Mouse (Mus musculus) limb, embryonic 13.5 days (tissue): ENCODE measurements at regions not wholly inside any gene's neighbourhood (a gene's known extent, or its start where the extent isn't known, plus 50 kb on each side); places are given as distances from the start of the nearest gene placed in this dataset.

ENCODE experiments used
- ATAC-seq: fragments of 200-750 bp; cut with Nextera tagmentation; 2 replicates; pipeline ENCODE4 v1.8.0; 2017; ENCODE audit warnings: low read depth, moderate number of reproducible peaks, moderate TSS enrichment; ENCODE audit not compliant: low FRiP score
- H3K27ac ChIP-seq: fragments of 300-500 bp; sonication (generic); 2 replicates; pipeline ENCODE4 v1.5.1; 2015; ENCODE audit warnings: inconsistent platforms, mild to moderate bottlenecking, moderate library complexity
- H3K27me3 ChIP-seq: fragments of 300-500 bp; sonication (generic); 2 replicates; pipeline ENCODE4 v1.6.1; 2015; ENCODE audit warnings: mild to moderate bottlenecking, inconsistent platforms
- H3K36me3 ChIP-seq: fragments of 300-500 bp; sonication (generic); 2 replicates; pipeline ENCODE4 v1.6.1; 2015; ENCODE audit warnings: inconsistent platforms, mild to moderate bottlenecking, moderate library complexity
- H3K4me1 ChIP-seq: fragments of 300-500 bp; sonication (generic); 2 replicates; pipeline ENCODE4 v1.6.1; 2015; ENCODE audit warnings: inconsistent platforms
- H3K4me2 ChIP-seq: fragments of 300-500 bp; sonication (generic); replicated peaks from 2 replicates; pipeline ENCODE4 v1.6.1; 2015; ENCODE audit warnings: inconsistent platforms, mild to moderate bottlenecking, moderate library complexity
- H3K4me3 ChIP-seq: fragments of 300-500 bp; sonication (generic); 2 replicates; pipeline ENCODE4 v1.5.1; 2015; ENCODE audit warnings: moderate library complexity, mild to moderate bottlenecking, inconsistent platforms
- H3K9ac ChIP-seq: fragments of 300-500 bp; sonication (generic); 2 replicates; pipeline ENCODE4 v1.6.1; 2015; ENCODE audit warnings: mild to moderate bottlenecking, inconsistent platforms
- H3K9me3 ChIP-seq: fragments of 300-500 bp; sonication (generic); 2 replicates; pipeline ENCODE4 v1.6.1; 2016; ENCODE audit warnings: inconsistent platforms
- WGBS: fragments of 180-500 bp; shearing (Covaris S2); methylation state at CpG from one replicate; pipeline ENCODE4 v1.1.7; 2015; 5-methylcytosine and 5-hydroxymethylcytosine counted together

DNA sequence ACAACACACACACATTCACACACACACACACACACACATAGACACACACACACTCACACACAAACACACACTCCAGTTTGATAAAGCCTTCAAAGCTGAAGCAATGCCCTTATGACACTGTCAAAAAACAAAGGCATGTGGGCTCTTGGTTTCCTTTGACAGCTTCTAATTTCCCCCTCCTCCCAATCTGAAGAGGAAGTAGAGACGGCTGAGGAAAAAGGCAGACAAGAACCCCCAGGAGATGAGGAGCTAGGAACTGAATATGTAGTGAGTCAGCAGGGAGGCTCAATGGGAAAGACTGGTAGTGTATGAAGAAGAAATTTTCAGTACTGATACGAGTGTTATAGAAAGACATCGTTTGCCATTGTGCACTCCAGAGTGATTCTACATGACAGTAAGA lies 130.4 kb upstream of the Cpeb2 start:
- Histone ChIP-seq H3K4me1 (0 out of 2 replicates have a peak, but pooled peaks cover 6% of the 10 kb centered on the region), H3K9me3 (no peaks in the 10 kb centered on the region), H3K4me3 (no peak overlapping the region), H3K4me2 (no peak overlapping the region), H3K27me3 (no peaks in the 10 kb centered on the region), H3K36me3 (no peaks in the 10 kb centered on the region), H3K9ac (no peak overlapping the region), H3K27ac (no peak overlapping the region)
- no peak for ATAC-seq
- WGBS, result 65% methylated on average over 3 of the region's 3 CpGs

DNA sequence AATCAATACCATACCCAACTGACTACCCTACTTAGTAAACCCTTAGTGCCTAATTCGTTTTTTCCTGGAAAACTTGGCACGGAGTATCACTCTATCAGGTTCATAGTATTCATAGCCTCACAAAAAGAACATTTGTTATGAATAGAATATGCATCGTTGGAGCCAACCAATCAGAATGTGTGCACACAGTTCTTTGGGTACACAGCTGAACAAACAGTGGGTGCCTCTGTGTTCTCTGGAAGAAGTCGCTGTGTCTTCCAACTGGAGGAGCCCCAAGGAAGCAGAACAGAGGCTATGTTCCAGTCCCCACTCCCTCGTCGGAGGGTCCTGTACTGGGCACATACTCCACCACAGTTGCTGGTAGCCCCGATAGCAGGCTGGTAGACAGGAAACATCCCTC lies 129.2 kb upstream of the Cpeb2 start:
- Histone ChIP-seq H3K27ac (no peak overlapping the region), H3K27me3 (no peaks in the 10 kb centered on the region), H3K36me3 (no peaks in the 10 kb centered on the region), H3K9me3 (no peaks in the 10 kb centered on the region), H3K4me3 (no peak overlapping the region), H3K4me2 (no peak overlapping the region), H3K4me1 (0 out of 2 replicates have a peak, but pooled peaks cover 6% of the 10 kb centered on the region), H3K9ac (no peak overlapping the region)
- no peak for ATAC-seq
- WGBS, result 94% methylated on average over 7 of the region's 7 CpGs

DNA sequence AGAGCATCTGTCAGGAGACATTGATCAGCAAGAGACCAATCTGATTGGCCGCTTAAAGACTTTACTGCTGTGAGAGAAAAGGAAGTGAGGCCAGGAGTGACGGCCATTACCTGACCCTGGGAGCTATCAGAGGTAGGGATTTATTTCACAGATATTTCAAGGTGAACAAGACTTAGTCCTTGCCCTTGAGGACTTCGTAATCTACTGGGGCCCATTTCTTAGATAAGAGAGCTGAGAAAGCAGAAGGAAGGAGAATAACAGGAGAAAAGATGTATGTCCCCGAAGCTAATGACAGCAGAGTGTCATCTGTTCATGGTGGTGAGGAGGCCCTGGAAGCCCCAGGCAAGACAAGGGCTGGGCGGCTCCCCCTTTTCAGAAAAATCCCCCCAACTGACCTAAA lies 127.4 kb upstream of the Cpeb2 start:
- H3K9ac ChIP-seq, result no peak overlapping the region
- no peaks in the 10 kb centered on the region for H3K36me3 ChIP-seq
- H3K4me1 ChIP-seq, result 0 out of 2 replicates have a peak, but pooled peaks cover 6% of the 10 kb centered on the region
- H3K9me3 ChIP-seq, result no peaks in the 10 kb centered on the region
- ATAC-seq, result no peak
- no peak overlapping the region for H3K4me2 ChIP-seq
- H3K4me3 ChIP-seq, result no peak overlapping the region
- no peak overlapping the region for H3K27ac ChIP-seq
- H3K27me3 ChIP-seq, result no peaks in the 10 kb centered on the region
- WGBS, result 67% methylated on average over 5 of the region's 5 CpGs

DNA sequence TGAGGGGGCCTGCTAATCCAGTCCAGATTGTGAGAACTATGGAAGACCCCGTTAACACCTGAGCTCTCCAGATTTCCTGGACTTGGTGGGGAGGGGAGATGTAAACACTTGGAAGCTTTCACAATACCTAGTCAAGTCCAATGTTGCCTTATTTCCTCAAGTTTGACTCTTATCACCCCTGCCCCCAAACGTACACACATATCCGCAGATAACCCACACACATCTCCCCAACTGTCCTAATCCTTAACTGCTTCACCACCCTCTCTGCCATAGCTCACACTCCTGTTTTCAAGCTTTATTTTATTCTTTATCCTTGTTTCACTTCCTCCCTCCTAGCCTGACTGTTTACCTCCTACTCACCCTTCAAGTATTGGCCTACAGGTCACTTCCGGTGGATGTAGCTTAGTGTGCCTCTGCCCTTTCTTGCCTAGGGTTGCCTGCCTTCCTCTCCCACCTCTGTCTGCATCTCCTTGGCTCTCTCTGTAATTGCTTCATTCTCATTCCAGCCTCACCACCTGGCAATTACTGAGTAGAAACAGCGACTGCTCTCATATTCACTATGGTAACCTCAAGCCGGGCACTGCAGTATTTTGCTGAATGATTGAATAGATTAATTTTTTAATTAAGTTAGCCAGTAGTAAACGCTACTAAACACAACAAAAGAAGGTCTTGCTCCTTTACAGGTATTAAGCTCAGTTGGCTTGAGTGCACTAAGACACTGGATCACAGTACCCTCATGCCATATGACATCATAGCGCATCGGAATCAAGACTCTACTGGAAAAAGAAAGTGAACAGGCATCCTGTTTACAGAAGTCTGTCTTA lies 125.3 kb upstream of the Cpeb2 start:
- H3K9me3 ChIP-seq, result no peaks in the 10 kb centered on the region
- no peak for ATAC-seq
- 73% methylated on average over 9 of the region's 9 CpGs for WGBS

DNA sequence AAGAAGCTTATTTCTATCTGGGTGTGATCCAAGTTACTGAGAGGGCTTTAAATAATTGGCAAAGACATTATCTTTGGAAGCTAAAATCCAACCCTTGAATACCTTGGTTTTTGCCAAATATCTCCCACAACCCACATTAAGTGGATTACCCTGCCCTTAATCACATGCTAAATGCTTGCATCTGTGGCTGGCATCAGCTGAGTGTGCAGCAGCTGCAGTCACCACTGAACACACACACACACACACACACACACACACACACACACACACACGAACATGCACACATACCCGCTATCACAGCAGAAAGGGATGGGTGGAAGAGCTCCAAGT lies 124.7 kb upstream of the Cpeb2 start:
- Histone ChIP-seq H3K4me1 (no peaks in the 10 kb centered on the region), H3K27me3 (no peaks in the 10 kb centered on the region), H3K27ac (no peak overlapping the region), H3K9me3 (no peaks in the 10 kb centered on the region), H3K9ac (no peak overlapping the region), H3K4me3 (no peak overlapping the region), H3K4me2 (no peak overlapping the region), H3K36me3 (no peaks in the 10 kb centered on the region)
- WGBS, result 78% methylated on average over 2 of the region's 2 CpGs
- no peak for ATAC-seq

More for the DNA sequence above, 125.3 kb upstream of the Cpeb2 start:
- Histone ChIP-seq H3K4me2 (no peak overlapping the region), H3K4me1 (0 out of 2 replicates have a peak, but pooled peaks cover under 1% of the 10 kb centered on the region), H3K36me3 (no peaks in the 10 kb centered on the region), H3K27me3 (no peaks in the 10 kb centered on the region), H3K9ac (no peak overlapping the region), H3K4me3 (no peak overlapping the region), H3K27ac (no peak overlapping the region)

DNA sequence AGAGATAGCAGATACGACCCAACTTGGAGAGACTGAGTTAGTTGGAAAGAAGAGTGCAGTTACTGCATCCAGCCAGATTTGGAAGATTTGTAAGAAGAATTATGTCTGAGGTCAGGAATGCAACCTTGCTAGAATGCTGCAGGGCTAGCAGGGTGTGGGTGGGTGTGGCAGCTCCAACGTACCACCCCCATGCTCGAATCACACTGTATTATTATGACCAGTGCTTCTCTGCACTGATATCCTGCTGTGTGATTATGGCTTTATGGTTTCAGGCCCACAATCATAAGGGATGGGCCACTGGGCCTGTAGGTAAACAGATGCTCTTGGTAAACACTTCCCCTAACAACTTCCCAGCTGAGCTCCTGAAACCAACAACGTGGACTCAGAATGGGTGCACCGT lies 122.8 kb upstream of the Cpeb2 start:
- WGBS, result 73% methylated on average over 5 of the region's 5 CpGs
- Histone ChIP-seq H3K27me3 (no peaks in the 10 kb centered on the region), H3K27ac (no peak overlapping the region), H3K4me2 (no peak overlapping the region), H3K9me3 (no peaks in the 10 kb centered on the region), H3K4me1 (no peaks in the 10 kb centered on the region), H3K9ac (no peak overlapping the region), H3K36me3 (no peaks in the 10 kb centered on the region), H3K4me3 (no peak overlapping the region)
- no peak for ATAC-seq

DNA sequence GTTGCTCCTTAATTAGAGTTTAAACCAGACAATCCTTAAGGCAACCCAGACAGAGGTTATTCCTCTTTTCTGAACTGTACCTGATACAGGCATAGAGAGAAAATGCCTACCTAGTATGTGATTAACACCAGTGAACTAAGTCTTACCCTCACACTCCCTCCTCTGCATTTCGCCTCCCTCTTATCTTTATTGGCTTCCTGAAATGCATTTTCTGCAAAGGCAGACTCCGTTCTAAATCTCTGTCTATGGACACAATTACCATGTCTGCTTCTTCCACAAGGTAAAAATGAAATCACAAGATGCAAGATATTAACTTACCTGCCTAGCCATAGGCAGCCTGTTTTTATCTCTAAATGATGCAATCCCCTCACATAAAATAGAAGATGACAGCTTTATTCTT lies 121.2 kb upstream of the Cpeb2 start:
- no peaks in the 10 kb centered on the region for H3K36me3 ChIP-seq
- H3K9ac ChIP-seq, result no peak overlapping the region
- H3K27ac ChIP-seq, result no peak overlapping the region
- H3K9me3 ChIP-seq, result no peaks in the 10 kb centered on the region
- no peak for ATAC-seq
- H3K4me1 ChIP-seq, result no peaks in the 10 kb centered on the region
- no peak overlapping the region for H3K4me3 ChIP-seq
- no peaks in the 10 kb centered on the region for H3K27me3 ChIP-seq
- WGBS, result 65% methylated on average over 2 of the region's 2 CpGs
- H3K4me2 ChIP-seq, result no peak overlapping the region

DNA sequence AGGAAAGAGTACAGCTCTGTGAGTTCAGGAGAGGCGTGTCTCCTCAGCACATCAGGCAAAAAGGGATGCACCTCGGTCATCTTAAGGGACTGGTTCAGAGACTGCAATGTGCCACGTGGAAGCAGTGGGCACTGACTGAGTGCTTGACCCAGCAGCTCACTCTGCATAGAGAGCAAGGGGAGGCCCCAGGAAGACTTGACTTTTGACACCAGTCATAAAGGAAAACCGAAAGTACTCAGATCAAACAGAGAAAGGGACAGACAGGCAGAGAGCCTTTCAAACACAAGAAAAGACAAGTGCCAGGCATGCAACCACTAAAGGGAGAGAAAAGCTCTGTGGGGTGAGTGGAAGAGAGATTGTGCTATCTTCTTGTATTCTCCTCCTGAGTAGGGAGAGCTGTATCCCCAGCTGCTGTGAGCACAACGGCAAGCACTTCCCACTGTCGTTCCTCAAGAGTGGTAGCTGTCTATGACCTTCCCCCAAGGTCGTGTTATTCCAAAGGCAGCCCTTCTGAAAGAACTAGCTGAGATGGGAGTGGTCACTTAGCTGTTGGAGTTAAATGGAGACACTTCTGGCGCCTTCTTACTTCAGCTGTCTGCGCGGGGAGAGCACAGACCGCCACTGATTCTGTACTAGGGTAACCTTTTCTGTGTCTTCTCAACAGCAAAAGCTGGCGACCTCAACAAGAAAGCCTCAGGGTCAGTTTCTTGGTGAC lies 119.4 kb upstream of the Cpeb2 start:
- ATAC-seq, result no peak
- Histone ChIP-seq H3K9ac (no peak overlapping the region), H3K27me3 (no peaks in the 10 kb centered on the region), H3K4me1 (no peaks in the 10 kb centered on the region), H3K27ac (no peak overlapping the region), H3K9me3 (no peaks in the 10 kb centered on the region), H3K36me3 (no peaks in the 10 kb centered on the region), H3K4me3 (no peak overlapping the region), H3K4me2 (no peak overlapping the region)
- WGBS, result 75% methylated on average over 12 of the region's 12 CpGs

DNA sequence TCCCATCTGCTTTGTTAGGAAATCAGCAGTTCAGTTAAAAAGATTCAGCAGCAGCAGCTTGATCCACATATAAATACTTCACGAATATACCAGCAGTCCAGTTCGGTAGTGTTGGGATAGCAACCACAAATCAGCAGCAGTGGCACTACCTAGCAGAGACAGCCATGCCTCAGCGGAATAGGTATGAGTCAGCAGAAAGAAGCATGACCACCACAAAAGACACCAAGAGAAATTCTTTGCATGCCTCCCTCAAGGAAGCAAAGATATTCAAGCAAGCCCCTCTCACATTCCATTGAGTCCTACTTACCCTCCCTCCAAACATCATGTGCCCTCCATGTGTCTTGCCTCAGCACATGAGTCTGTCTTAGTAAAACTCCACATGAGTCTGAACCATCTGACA lies 117.5 kb upstream of the Cpeb2 start:
- H3K4me1 ChIP-seq, result no peaks in the 10 kb centered on the region
- no peaks in the 10 kb centered on the region for H3K36me3 ChIP-seq
- no peak overlapping the region for H3K4me2 ChIP-seq
- 95% methylated on average over 3 of the region's 3 CpGs for WGBS
- no peak overlapping the region for H3K4me3 ChIP-seq
- ATAC-seq, result no peak
- H3K9ac ChIP-seq, result no peak overlapping the region
- no peak overlapping the region for H3K27ac ChIP-seq
- no peaks in the 10 kb centered on the region for H3K27me3 ChIP-seq
- no peaks in the 10 kb centered on the region for H3K9me3 ChIP-seq

DNA sequence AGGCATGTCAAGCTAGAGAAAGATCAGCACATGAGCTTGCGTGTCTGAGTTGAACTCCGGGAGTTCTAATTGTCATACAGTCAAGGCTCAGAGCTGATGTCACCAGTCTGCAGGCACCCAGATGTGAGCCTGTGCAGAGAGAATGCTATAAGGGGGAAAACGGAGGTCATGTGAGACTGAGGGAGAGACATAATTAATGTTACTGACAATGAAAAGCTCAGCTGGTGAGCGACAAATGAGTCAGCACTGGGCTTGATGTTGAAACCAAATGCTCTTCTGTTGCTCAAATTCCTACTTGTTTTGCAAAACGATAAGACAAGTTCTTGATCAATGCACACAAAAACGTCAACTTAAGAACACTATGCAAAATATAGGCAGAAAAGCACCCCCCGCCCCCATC lies 116.1 kb upstream of the Cpeb2 start:
- no peak overlapping the region for H3K27ac ChIP-seq
- H3K9ac ChIP-seq, result no peak overlapping the region
- H3K4me3 ChIP-seq, result no peak overlapping the region
- no peaks in the 10 kb centered on the region for H3K36me3 ChIP-seq
- ATAC-seq, result no peak
- 72% methylated on average over 7 of the region's 7 CpGs for WGBS
- H3K9me3 ChIP-seq, result no peaks in the 10 kb centered on the region
- no peak overlapping the region for H3K4me2 ChIP-seq
- H3K4me1 ChIP-seq, result no peaks in the 10 kb centered on the region
- no peaks in the 10 kb centered on the region for H3K27me3 ChIP-seq

DNA sequence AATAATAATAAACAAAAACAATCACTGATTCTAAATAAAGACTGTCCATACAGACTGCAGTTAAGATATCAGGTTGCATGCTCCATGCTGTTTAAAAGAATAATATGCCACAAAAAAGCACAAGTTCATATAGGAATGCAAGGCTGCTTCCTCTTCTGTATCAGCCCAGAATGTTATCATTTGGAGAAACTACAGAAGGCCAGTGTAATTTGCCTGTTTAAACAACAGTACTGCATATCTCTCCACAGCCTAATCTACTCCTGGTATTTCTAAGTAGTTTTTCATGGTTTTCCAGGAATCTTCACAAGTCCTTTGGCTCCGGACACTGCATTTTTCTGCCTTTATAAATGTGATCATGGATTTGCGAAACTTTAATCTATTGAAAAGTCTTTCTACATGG lies 111.9 kb upstream of the Cpeb2 start:
- Histone ChIP-seq H3K4me3 (no peak overlapping the region), H3K27ac (no peak overlapping the region), H3K36me3 (no peaks in the 10 kb centered on the region), H3K9ac (no peak overlapping the region), H3K9me3 (no peaks in the 10 kb centered on the region), H3K27me3 (no peaks in the 10 kb centered on the region), H3K4me2 (no peak overlapping the region), H3K4me1 (no peaks in the 10 kb centered on the region)
- 91% methylated on average over 2 of the region's 2 CpGs for WGBS
- ATAC-seq, result no peak

DNA sequence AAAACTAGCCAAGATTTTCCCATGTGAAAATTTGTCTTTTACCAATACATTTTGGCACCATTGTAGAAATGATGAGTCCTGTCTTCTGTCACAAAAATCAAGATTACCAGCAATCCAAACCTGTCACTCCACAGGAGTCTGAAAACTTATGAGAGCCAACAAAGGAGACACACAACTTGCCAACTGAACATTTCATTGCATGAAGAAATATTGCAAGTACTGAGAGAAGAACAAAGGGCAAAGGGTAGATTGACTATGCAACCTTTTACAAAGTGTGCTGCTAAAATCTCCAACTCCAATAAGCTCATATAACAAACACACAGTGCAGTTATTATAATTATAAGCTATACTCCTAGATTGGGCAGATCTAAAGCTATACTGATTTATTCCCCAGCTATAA lies 108.7 kb upstream of the Cpeb2 start:
- ATAC-seq, result no peak
- Histone ChIP-seq H3K27me3 (no peaks in the 10 kb centered on the region), H3K36me3 (no peaks in the 10 kb centered on the region), H3K9me3 (no peaks in the 10 kb centered on the region), H3K4me1 (no peaks in the 10 kb centered on the region), H3K4me3 (no peak overlapping the region), H3K9ac (no peak overlapping the region), H3K4me2 (no peak overlapping the region), H3K27ac (no peak overlapping the region)
